Mouse (Mus musculus) liver, adult 2 months (tissue): ENCODE data around the gene Nudt3. TPM values are rescaled to one million over a fixed set of nuclear protein-coding genes. Genes with fewer than 3 reads are reported as not detected.

Experiments used
- DNase-seq: peaks from one replicate; pipeline ENCODE4 v3.0.0-alpha.2; 2011; ENCODE audit warnings: low read depth, low spot score; ENCODE audit errors: extremely low read depth
- H3K27ac ChIP-seq: fragments of 200-500 bp; replicated peaks from 2 replicates; pipeline ENCODE4 v1.5.1; 2012; ENCODE audit warnings: low read depth, mild to moderate bottlenecking, control low read depth, inconsistent platforms, low read length; ENCODE audit not compliant: insufficient read depth
- H3K27me3 ChIP-seq: fragments of 200-500 bp; 2 replicates; pipeline ENCODE4 v1.6.1; 2012; ENCODE audit warnings: mild to moderate bottlenecking, moderate library complexity, low read length, inconsistent platforms; ENCODE audit not compliant: control insufficient read depth, insufficient read depth
- H3K36me3 ChIP-seq: fragments of 200-500 bp; 2 replicates; pipeline ENCODE4 v1.6.1; 2012; ENCODE audit warnings: low read length, inconsistent platforms; ENCODE audit not compliant: control insufficient read depth, insufficient read depth
- H3K4me1 ChIP-seq: fragments of 200-500 bp; 2 replicates; pipeline ENCODE4 v1.6.1; 2011; ENCODE audit warnings: low read length; ENCODE audit not compliant: control insufficient read depth, insufficient read depth
- H3K4me3 ChIP-seq: fragments of 200-500 bp; 2 replicates; pipeline ENCODE4 v1.5.1; 2011; ENCODE audit warnings: low read depth, mild to moderate bottlenecking, control low read depth, low read length, moderate library complexity; ENCODE audit not compliant: insufficient read depth
- H3K79me2 ChIP-seq: fragments of 200-500 bp; 2 replicates; pipeline ENCODE4 v1.6.1; 2012; ENCODE audit warnings: inconsistent platforms, mild to moderate bottlenecking, low read length, moderate library complexity; ENCODE audit not compliant: control insufficient read depth, insufficient read depth
- H3K9ac ChIP-seq: fragments of 200-500 bp; 2 replicates; pipeline ENCODE4 v1.6.1; 2012; ENCODE audit warnings: low read depth, mild to moderate bottlenecking, control low read depth, inconsistent platforms, low read length
- CTCF ChIP-seq: fragments of 200-500 bp; IDR thresholded peaks from 2 replicates; pipeline ENCODE4 v1.5.1; 2011; ENCODE audit warnings: low read depth, low read length, control low read depth
- POLR2A ChIP-seq: fragments of 200-500 bp; IDR thresholded peaks from 2 replicates; pipeline ENCODE4 v1.6.1; 2011; ENCODE audit warnings: low read length, control low read depth; ENCODE audit not compliant: insufficient read depth; ENCODE audit errors: extremely low read depth
- WGBS: fragments of 180-500 bp; shearing (Covaris S2); methylation state at CpG from one replicate; pipeline ENCODE4 v1.1.7; 2018; 5-methylcytosine and 5-hydroxymethylcytosine counted together
- polyA plus RNA-seq: library from polyadenylated mRNA; depleted of rRNA; stranded (reverse); fragments of >200 nt; gene quantifications from 2 replicates; pipeline ENCODE4 v1.2.3, GENCODE M21; 2012
- total RNA-seq: library from RNA; depleted of rRNA; stranded (reverse); fragments of >200 nt; gene quantifications from 2 replicates; pipeline ENCODE4 v1.2.3, GENCODE M21; 2014

Nudt3 gene
- total and polyA plus RNA-seq, 2 experiments = 19.5 to 25.5 TPM

DNA sequence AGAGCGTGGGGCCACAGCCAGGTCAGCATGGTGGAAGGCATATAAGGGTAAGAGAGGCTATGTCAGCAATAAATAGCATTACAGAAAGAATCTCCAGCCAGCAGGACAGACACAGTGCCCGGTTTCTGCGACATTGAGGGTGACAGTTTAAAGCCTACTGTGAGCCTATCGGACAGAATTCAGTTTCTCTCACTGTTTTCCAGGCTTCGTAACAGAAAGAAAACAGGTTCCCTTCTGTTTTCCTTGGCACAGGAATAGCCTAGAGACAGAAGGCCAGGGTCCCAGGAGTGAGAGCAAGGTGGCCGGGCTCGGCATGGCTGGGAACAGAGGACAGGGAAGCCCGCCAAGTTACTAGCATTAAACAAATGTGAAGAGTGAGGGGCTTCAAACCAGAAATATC lies 43.5 kb downstream of the Nudt3 start:
- no peaks in the 10 kb centered on the region for H3K4me1 ChIP-seq
- TF ChIP-seq CTCF (no peak), POLR2A (no peak)
- WGBS = 95% methylated on average over 8 of the region's 8 CpGs

DNA sequence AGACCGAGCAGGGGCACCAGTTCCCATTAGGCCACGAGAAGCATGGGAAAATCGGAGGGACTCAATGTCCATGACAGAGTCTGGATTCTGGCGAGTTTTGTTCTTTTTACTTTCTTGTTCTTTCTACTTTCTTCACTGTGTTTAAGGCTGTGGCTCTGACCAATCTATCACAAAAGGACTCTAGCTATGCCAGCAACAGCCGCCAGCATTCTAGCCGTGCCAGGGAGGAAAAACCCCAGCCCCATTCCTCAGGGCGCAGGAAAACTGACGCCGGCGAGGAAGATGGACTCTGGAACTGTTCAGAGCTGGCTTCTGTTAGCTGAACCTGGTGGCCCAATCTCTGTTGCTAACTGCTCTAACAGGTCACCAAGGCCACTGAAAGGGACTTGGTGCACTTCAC lies 44.8 kb downstream of the Nudt3 start:
- peak; percentile 81 for DNase-seq
- Histone ChIP-seq H3K79me2 (no peaks in the 10 kb centered on the region), H3K4me3 (no peak overlapping the region), H3K4me1 (no peaks in the 10 kb centered on the region), H3K36me3 (peaks cover 9% of the 10 kb centered on the region; the same call in 1 of the 2 replicates), H3K27me3 (no peaks in the 10 kb centered on the region), H3K9ac (no peak overlapping the region), H3K27ac (no peak overlapping the region)
- TF ChIP-seq CTCF (no peak), POLR2A (no peak)
- 78% methylated on average over 10 of the region's 10 CpGs for WGBS

More for the DNA sequence above, 43.5 kb downstream of the Nudt3 start:
- Histone ChIP-seq H3K36me3 (peaks cover 9% of the 10 kb centered on the region; the same call in 1 of the 2 replicates), H3K79me2 (no peaks in the 10 kb centered on the region), H3K27me3 (no peaks in the 10 kb centered on the region), H3K9ac (no peak overlapping the region), H3K4me3 (no peak overlapping the region), H3K27ac (no peak overlapping the region)
- no peak for DNase-seq

DNA sequence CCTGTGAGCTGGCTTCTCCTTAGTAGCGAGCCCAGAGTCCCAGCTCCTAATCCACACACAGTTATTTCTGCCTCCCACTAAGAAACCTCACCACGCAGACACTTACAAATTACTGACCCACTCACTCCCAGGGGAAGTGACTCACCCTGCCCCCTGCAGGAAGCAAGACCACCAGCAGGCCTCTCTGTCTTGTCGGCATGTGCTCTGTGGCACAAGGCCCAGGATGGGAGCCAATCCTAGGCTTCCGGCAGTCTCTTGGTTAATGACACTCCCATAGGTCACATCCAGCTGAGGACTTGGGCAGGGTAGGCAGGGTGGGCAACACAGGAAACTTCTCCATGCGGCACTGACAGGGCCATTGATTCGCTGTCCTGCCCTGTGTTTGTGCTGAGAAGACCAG lies 45.8 kb downstream of the Nudt3 start:
- no peak for TF ChIP-seq CTCF
- no peak for TF ChIP-seq POLR2A
- Histone ChIP-seq H3K9ac (no peak overlapping the region), H3K36me3 (peaks cover 9% of the 10 kb centered on the region; the same call in 1 of the 2 replicates), H3K27ac (no peak overlapping the region), H3K79me2 (no peaks in the 10 kb centered on the region), H3K27me3 (no peaks in the 10 kb centered on the region), H3K4me1 (no peaks in the 10 kb centered on the region), H3K4me3 (no peak overlapping the region)
- WGBS = 80% methylated on average over 6 of the region's 6 CpGs
- DNase-seq = no peak

DNA sequence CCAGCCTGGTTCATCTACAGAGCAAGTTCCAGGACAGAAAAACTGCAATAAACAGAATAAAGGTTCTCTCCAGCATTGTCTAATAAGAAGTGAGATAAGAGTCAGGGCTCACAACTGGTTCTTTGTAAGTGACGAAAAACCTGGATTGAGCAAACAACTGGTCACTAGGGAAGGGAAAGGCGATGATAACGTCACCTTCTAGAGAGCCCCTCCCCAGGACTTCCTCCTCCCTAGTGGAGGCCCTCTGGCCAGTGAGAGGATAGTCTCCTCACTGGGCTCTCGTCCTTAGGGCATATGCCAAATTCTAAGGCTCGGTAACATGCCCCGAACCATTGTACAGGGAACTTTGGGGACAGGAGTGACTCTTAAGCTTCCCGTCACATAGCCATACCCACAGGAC lies 47.2 kb downstream of the Nudt3 start:
- 88% methylated on average over 7 of the region's 7 CpGs for WGBS
- Histone ChIP-seq H3K4me3 (no peak overlapping the region), H3K36me3 (peaks cover 8% of the 10 kb centered on the region; the same call in 1 of the 2 replicates), H3K79me2 (no peaks in the 10 kb centered on the region), H3K4me1 (peaks cover 2% of the 10 kb centered on the region; the same call in 1 of the 2 replicates), H3K27ac (no peak overlapping the region), H3K27me3 (no peaks in the 10 kb centered on the region), H3K9ac (no peak overlapping the region)
- TF ChIP-seq POLR2A = no peak
- TF ChIP-seq CTCF = no peak
- no peak for DNase-seq

DNA sequence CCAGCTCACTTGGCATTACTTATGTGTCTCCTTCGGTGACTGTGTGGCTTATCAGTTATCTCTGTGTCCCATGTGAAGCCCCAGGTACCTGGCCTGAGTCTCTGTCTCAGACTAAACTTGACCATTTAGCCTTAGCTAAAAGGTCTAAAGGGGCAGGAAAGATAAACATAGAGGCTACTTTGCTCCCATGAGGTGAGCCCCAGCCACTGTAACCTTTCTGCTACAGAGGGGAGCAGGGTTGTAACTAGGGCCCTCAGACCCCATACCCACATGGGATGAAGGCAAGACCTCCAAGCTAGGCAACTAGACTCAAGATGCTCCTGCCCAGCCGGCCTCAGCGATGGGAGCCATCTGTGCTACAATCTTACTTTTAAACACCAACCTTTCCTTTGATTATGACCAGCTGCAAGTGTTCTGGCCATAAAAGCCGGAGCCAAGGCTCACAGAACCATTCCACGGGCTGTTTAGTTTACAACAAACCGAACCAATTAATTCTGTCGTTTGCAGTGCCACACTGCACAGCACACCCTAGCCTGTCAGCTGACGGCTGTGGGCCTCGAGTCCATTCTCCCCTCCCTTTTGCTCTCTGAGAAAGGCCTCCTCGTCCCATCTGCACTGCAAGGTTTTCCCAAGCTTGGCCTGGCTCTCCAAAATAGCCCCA lies 48.0 kb downstream of the Nudt3 start:
- H3K4me1 ChIP-seq = peaks cover 2% of the 10 kb centered on the region; the same call in 1 of the 2 replicates
- no peak overlapping the region for H3K9ac ChIP-seq
- 80% methylated on average over 10 of the region's 10 CpGs for WGBS
- H3K4me3 ChIP-seq = no peak overlapping the region
- no peaks in the 10 kb centered on the region for H3K27me3 ChIP-seq
- H3K79me2 ChIP-seq = no peaks in the 10 kb centered on the region
- no peak for DNase-seq
- H3K27ac ChIP-seq = no peak overlapping the region
- TF ChIP-seq CTCF = no peak
- TF ChIP-seq POLR2A = no peak
- H3K36me3 ChIP-seq = peaks cover 5% of the 10 kb centered on the region; the same call in 1 of the 2 replicates

DNA sequence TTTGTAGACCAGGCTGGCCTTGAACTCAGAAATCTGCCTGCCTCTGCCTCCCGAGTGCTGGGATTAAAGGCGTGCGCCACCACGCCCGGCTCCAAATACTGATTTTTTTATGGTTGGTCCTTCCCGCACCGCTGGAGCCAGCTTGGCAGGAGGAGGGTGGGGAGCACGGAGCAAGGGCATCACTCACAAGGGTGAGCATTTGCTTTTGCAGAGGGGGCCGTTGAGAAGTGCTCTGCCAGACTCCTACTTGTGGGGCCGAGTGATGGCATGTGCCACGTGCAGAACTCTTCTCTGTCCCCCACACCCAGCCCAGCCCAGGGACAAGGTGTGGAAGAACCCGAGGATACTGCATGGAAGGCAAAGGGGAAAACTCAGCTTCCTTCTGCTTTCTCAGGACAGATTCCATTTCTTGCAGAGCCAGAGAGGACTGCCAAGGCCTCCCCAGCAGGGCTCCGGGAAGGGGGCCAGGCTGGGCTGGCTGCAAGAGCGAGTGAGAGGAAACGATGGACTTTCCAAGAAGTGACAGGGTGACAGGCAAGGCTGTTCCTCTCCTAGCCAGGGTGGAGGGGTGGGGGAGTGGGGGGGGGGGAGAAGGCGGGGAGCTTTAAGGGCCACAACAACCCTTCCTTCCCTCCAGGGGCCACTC lies 48.7 kb downstream of the Nudt3 start:
- DNase-seq = no peak

More for the DNA sequence above, 48.7 kb downstream of the Nudt3 start:
- no peaks in the 10 kb centered on the region for H3K79me2 ChIP-seq
- H3K9ac ChIP-seq = no peak overlapping the region
- H3K36me3 ChIP-seq = no peaks in the 10 kb centered on the region; the same call in 1 of the 2 replicates
- WGBS = 84% methylated on average over 16 of the region's 16 CpGs
- H3K4me3 ChIP-seq = no peak overlapping the region
- H3K4me1 ChIP-seq = peaks cover 2% of the 10 kb centered on the region; the same call in 1 of the 2 replicates
- TF ChIP-seq POLR2A (no peak), CTCF (no peak)
- no peaks in the 10 kb centered on the region for H3K27me3 ChIP-seq
- H3K27ac ChIP-seq = no peak overlapping the region
